Mouse (Mus musculus) erythroblast, adult 5-6 weeks (primary cell): Measurements from ENCODE around the gene Gm15128. TPM values are rescaled to one million over a fixed set of nuclear protein-coding genes. Genes with fewer than 3 reads are reported as not detected.
"Not testable (repeated sequence)": the region's sequence is repeated elsewhere in the genome, so short reads cannot be mapped to it uniquely, and the experiment has no call there.

ENCODE experiments used
- ATAC-seq: replicated peaks from 2 replicates; pipeline ENCODE4 v1.8.0; 2016; ENCODE audit warnings: moderate number of reproducible peaks, mild to moderate bottlenecking, moderate TSS enrichment, inconsistent platforms; ENCODE audit not compliant: poor library complexity, low FRiP score, severe bottlenecking
- total RNA-seq, 2 experiments: library from RNA; stranded (forward) in 1 of 2; stranded (reverse) in 1 of 2; fragments of 150-400 nt in 1 of 2; fragments of 200-764, 138-1000 nt in 1 of 2; gene quantifications; 2 replicates each; pipeline versions ENCODE4 v1.2.3 to v1.2.4; 2015 to 2017; ENCODE audit warnings: low replicate concordance in 2 of 2

The Gm15128 gene
- not detected in 2 replicates for total RNA-seq (2015; ENCODE audit: low replicate concordance)
- not detected in 2 replicates for total RNA-seq (2017; ENCODE audit: low replicate concordance)

DNA sequence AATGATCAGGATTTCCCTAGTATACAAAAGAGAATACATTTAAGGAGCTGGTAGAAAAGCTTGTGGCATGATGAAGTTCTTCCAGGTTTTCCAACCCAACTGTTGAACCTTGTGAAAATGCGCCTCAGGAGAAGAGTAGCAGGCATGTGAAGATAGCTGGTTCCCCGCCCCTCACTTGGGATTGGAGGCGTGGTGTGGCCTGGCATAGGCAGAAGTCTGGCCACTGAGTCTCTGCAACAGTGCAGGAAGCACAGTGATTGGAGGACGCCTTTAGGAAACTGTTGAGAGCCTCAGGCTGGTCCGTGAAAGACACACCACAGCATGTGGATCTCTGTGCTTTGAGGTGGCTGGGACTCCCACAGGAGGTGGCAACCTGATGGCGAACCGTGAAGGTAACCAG, at the start of gene Gm15128:
Gene Gm15128, plus strand, starts transcription at position 301 of the 400 bp plus-strand sequence.
- ATAC-seq = not testable (repeated sequence)

Other genes with a start within 250 kb of the Gm15128 start
- gene Lrch2, start 211.9 kb upstream of the Gm15128 start, total RNA-seq (2015; ENCODE audit: low replicate concordance) = not detected in 2 replicates
- gene Lrch2, start 211.9 kb upstream of the Gm15128 start, total RNA-seq (2017; ENCODE audit: low replicate concordance) = not detected in 2 replicates
- gene Gm15080, start 227.0 kb downstream of the Gm15128 start, total RNA-seq (2015; ENCODE audit: low replicate concordance) = not detected in 2 replicates
- not detected in 2 replicates for gene Gm15080, start 227.0 kb downstream of the Gm15128 start, total RNA-seq (2017; ENCODE audit: low replicate concordance)